Mouse (Mus musculus): ENCODE data around the gene C2cd3. TPM values are rescaled to one million over a fixed set of nuclear protein-coding genes. Genes with fewer than 3 reads are reported as not detected.

The C2cd3 gene
- total RNA-seq, 2 experiments from 2014 or later: 5.5 to 6.0 TPM

DNA sequence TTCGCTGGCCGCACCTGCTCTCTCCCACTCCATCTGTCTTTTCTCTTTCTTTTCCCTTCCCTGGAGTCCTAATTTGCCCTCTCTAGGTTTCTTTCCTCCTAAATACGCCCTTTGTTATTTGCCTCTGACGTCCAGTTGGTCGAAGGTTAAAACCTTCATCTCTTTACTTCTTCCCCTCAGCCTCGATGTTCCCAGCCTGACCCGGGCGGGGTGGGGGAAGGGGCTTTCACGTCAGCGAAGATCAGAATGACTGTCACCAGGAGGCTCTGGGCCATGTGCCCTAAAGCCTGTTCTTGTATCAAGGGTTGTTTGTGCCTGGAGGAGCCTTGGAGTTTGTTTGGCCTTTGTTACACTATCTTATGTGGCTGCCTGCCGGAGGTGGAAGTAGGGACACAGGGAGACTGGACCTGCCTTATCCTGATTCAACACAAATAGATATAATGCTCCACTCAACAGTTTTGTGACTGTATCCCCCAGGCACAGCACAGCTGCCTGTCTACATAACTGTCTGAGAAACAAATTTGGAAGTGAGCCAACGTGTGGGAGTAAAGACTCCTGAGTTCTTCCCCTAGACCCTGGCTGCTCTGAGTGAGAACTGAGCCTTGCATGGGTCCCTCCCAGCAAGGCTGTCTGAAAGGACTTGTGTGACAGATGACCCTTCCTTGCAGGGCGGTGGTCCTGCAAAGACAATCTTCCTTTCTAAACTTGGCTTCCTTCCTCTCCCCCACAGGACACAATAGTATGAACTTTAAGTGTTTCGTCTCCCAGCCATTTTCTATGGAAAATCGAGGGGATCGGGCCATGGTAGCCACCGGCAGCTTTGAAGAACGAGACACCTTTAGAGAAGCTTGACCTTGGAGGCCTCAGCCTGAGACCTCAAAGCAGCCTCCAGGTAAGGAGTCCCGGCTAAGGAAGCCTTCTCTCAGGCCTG lies 121.7 kb downstream of the C2cd3 start:
- intact Hi-C loops (cut with DNase I; ENCODE audit: low total_unique reads): no loop called here
- DNase-seq: no peak

DNA sequence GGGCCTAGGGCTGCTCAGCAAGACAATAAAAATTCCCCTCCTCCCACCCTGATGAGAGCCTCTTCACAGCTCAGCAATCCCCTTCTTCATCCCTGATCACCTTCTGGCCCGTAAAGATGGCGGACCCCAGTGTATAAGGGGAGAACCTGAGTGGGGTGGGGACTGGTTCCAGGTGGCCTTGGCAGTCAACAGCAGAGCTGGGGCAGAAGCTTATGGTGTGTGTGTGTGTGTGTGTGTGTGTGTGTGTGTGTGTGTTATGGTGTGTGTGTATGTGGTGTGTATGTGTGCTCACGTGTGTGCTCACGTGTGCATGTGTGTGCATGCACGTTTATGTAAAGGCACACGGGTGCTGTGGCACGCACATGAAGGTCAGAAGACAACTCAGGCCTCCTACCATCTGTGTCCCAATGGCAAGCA lies 122.4 kb downstream of the C2cd3 start:
- DNase-seq: no peak
- intact Hi-C loops (cut with DNase I; ENCODE audit: low total_unique reads): no loop called here

DNA sequence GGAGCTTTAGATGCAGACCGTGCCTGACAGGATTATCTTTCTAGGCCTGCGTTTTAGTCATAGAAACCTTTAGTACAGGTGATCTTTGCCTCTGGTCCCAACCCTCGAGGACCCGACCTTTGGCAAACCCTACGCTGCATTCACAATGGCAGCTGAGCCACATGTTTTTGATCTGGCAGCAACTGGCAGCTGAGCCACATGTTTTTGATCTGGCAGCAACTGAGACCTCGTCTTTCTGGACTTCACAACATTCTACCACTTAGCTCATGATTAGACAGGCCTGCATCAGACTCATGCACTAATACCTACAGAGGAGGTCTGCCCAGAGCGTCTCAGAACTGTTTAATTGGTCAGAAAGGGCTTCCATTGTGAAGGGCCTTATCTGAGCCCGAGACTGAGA lies 123.0 kb downstream of the C2cd3 start:
- intact Hi-C loops (cut with DNase I; ENCODE audit: low total_unique reads): no loop called here
- DNase-seq: no peak

DNA sequence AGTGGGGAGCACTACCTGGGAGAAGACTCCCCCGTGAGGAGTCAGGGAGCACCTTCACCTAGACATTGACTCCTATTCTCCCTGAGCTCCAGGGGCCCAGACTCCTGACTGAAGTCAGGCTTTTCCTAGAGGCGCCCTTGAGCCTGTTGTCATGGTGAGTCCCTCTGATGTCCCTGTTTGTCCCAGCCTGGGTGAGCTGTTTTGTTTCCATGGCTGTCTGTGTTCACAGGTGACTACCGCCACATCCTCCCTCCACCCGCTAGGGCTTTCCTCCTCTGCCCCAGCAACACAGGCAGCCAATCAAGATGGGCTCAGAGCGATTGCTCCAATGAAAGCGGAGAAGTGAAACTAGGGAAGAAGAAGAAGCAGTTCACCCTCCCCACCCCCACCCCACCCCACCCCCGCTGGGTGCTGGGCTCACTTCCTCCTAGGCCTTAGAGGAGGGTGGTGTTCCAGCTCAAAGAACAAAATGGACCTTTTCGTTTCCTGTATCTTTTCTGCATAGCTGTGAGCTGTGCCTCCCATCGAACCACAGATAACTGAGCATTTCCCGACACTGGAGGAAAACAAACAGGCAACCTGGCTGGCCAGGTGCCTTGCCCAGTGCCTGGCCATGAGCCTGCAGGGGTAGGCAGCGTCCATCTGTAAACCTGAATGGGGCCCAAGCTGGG lies 123.7 kb downstream of the C2cd3 start:
- intact Hi-C loops (cut with DNase I; ENCODE audit: low total_unique reads): no loop called here
- peak; percentile 60 for DNase-seq

DNA sequence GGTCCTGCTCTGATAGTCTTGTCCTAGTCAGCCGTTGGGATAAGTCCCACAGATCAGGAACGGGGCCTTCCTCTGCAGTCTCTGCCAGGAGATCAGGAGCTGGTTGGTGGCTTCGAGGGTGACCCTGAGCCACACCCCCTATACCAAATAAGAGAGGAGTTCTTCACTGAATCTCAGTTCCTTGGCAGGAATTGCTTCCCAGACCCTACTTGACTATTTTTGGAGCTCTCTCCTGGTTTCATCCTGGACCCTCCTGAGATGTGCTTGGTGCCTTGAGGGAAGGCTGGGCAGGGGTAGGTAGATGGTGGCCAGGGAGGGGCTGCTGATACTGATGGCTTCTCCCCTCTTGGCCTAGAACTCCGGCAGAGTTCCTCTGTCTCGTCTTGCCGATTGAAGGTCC lies 124.3 kb downstream of the C2cd3 start:
- intact Hi-C loops (cut with DNase I; ENCODE audit: low total_unique reads): no loop called here
- no peak for DNase-seq

DNA sequence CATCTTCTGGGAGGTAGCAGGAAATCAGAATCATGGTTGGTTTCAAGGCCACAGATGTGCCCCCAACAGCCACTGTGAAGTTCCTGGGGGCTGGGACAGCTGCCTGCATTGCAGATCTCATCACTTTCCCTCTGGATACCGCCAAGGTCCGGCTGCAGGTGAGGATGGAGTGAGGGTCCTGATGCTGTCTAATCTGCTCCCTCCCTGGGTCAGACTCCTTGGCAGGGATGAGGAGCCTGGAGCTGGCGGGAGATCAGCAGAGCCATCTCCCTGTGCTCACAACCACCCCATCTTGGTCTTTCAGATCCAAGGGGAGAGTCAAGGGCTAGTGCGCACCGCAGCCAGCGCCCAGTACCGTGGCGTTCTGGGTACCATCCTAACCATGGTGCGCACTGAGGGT lies 124.8 kb downstream of the C2cd3 start:
- intact Hi-C loops (cut with DNase I; ENCODE audit: low total_unique reads): no loop called here
- DNase-seq: no peak

DNA sequence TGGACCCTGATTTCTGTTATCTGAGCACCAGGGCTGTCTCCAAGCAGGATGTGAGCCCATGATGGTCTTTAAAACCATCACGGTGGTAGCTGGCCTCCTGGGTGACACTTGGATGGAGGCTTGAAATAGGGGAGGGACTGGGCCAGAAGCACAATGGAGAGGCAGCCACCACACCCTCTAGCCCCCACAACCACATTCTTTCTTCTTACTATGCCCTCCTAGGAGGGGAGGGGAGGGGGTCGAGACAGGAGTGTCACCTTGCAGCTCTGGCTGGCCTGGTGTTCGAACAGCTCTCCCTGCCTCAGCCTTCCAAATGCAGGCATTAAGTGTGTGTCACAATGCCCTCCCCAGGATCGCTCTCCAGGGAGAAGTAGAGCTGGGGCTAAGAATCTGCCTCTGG lies 125.4 kb downstream of the C2cd3 start:
- intact Hi-C loops (cut with DNase I; ENCODE audit: low total_unique reads): no loop called here
- DNase-seq: no peak

DNA sequence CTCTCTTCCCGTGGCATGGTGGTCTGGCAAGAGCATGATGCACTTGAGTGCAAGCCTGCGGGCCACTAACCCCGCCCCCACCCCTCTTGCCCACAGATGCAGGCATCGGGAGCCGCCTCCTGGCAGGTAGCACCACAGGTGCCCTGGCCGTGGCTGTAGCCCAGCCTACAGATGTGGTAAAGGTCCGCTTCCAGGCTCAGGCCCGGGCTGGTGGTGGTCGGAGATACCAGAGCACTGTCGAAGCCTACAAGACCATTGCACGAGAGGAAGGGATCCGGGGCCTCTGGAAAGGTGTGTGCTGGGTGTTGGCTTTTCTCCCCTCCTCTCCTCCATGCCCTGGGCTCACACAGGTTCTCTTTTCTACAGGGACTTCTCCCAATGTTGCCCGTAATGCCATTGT lies 125.9 kb downstream of the C2cd3 start:
- intact Hi-C loops (cut with DNase I; ENCODE audit: low total_unique reads): no loop called here
- no peak for DNase-seq

DNA sequence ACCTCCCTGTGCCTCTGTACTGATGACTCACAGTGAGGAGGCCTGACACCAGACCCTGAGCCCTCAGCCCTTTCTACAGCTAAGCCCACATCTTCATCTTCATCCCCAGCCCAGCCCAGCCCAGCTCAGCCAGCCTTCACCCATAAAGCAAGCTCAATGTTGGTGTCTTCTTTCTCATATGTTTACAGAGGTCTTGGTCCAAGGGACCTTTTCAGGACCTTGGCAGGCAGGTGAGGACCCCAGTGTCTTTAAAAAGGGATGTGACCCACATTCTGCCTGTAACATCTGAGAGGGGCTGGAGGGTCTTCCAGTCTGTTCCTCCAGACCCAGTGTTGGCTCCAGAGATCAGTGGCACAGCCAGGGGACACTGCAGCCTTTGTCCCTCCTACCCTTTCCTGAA lies 127.4 kb downstream of the C2cd3 start:
- DNase-seq: no peak
- intact Hi-C loops (cut with DNase I; ENCODE audit: low total_unique reads): no loop called here

DNA sequence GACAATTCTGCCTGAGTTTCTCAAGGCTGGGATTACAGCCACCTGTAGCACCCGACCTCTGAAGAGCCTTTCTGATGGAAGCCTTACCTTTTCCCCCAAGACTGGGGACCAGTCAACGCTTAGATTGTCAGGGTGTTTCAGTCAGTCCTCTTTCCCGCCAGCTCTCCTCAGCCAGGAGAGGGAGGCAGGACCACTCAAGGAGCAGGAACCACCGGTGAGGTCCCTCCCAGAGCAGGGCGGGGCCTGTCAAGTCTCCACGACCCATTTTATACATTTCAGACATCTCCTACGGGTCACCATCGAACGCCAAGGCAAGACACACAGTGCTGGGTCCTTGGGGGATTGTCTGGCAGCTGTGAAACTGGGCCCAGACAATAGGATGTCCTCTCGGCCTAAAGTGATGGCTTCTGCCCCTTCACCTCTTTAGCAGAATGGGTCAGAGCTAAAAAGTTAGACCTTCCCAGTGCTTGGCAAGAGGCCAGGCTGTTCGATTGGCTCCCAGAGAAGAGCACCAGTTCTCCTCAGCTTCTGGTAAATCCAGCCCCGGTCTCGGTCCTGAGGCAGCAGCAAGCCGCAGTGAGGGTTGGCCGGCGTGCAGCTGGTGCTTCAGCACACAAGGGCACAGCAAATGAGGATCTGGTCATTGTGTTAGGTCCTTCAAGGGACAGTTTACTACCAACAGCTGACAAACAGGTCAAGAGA lies 128.4 kb downstream of the C2cd3 start:
- DNase-seq: no peak
- intact Hi-C loops (cut with DNase I; ENCODE audit: low total_unique reads): no loop called here

DNA sequence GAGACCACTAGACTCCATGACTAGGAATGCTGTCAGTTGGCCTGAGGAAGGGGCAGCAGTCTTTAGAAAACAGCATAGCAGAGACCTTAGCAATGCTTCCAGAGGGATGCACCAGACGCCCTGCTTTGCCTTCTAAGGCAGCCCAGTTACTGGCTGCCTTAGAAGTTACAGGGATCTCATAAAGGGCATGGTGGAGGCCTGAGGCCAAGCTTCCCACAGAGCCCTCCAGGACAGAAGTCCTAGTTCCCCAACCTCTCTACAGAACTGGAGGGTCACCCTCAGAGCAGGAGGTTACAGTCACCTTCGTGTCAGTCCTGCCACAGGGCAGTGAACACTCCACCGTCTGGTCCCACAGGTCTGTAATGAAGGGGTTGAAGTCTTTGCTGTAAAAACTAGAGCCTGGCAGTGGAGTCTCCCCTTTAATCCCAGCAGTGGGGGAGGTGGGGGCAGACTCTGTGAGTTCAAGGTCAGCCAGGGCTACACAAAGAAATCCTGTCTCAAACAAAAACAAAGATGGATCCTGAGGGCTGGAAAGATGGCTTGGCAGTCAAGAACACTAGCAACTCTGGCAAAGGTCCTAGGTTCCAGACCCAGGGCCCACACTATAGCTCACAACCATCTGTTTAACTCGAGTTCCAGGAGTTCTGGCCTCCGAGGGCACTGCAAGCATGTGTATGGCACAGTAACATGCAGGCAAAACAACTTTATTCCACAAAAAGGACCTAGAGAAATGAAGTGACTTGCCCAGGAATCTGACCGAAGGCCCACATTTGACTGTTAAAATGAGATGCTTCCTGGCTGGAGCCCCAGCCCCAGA lies 129.2 kb downstream of the C2cd3 start:
- no peak for DNase-seq
- intact Hi-C loops (cut with DNase I; ENCODE audit: low total_unique reads): no loop called here

DNA sequence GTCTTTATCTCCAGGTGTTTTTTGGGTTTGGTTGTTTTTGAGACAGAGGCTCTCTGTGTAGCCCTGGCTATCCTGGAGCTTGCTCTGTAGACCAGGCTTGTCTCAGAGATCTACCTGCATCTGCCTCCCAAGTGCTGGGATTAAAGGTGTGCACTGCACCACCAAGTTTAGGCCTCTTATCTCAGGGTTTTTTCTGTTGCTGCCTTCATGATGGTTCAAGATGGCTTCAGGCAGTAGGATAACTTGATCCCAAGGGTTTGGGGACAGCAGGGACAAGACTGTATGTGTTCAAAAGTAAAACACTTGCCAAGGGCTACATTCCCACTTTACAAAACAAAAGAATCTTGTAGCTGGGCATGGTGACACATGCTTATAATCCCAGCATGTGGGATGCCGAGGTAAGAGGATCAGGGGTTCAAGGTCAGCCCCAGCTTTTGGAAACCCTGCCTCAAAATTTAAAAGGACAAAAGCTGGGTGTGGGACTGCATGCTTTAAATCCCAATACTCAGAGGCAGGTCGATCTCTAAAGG lies 129.9 kb downstream of the C2cd3 start:
- intact Hi-C loops (cut with DNase I; ENCODE audit: low total_unique reads): no loop called here

DNA sequence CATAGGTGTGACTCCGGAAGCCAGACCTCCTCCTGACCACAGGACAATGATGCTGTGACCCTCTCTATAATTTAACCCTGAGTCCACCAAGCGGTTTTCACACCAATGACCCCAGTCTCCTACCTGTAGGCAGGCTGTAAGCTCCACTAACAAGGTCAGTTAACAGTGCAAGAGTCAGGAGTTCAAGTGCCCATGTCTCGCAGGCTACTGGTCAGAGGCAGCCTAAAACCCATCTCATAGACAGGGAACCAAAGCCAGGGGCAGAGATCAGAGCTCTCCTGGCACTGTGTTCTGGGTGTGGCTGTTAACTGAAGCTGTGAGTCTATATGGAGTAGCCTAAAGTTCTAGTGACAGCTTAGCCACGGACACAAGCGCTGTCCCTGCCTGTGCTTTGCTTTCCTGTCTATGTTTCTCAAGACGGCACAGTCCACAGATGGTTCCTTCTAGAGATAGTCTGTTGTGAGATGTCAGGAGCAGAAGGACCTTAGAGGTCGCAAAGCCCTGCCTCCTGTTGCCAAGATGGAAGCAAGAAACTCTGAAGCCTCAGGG lies 130.4 kb downstream of the C2cd3 start:
- DNase-seq: no peak
- intact Hi-C loops (cut with DNase I; ENCODE audit: low total_unique reads): no loop called here

More for the DNA sequence above, 129.9 kb downstream of the C2cd3 start:
- DNase-seq: no peak

DNA sequence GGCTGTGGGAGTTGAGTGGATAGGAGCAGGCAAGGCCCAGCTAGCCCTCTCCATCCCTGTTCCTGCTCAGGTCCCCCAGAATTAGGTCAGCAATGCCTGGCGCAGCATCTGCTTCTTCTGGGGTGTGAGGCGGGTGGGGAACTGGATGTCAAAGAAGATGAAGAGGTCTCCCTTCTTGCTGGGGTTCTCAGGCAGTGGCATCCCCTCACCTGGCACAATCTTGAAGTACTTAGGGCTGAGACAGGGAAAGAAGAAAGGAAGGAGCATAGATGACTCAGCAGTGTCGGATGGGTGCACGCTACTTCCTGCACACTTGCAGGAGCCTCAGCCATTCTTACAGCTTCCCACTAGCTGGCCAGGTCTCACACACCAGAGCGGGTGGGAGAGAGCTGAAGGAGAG lies 131.0 kb downstream of the C2cd3 start:
- DNase-seq: no peak
- intact Hi-C loops (cut with DNase I; ENCODE audit: low total_unique reads): no loop called here

DNA sequence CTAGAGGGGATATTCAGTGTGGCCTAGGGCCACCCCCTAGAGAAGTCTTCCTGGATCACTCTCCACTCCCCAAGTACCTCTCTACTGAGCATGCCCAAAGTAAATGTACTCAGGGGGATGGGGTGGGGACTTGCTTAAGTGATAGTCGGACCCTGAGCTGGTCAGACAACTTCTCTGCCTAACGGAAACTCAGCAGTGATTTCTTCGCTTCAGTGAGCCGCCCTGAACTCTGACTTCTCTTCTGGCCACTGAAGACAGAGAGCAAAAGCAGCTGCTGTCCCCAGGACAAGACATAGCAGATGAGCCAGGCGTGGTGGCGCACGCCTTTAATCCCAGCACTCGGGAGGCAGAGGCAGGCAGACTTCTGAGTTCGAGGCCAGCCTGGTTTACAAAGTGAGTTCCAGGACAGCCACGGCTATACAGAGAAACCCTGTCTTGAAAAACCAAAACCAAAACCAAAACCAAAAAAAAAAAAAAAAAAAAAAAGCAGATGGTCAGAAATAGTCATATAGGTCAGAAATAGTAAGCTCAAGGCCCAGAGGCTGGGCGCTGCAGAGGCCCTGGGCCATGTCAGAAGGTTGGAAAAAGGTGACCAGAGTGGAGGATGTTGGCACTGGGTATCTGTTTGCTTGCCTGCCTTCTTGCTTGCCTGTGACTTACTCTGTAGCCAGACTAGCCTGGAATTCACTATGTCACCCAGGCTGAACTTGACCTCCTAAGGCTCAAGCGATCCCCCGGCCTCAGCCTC lies 132.9 kb downstream of the C2cd3 start:
- DNase-seq: no peak
- intact Hi-C loops (cut with DNase I; ENCODE audit: low total_unique reads): no loop called here

DNA sequence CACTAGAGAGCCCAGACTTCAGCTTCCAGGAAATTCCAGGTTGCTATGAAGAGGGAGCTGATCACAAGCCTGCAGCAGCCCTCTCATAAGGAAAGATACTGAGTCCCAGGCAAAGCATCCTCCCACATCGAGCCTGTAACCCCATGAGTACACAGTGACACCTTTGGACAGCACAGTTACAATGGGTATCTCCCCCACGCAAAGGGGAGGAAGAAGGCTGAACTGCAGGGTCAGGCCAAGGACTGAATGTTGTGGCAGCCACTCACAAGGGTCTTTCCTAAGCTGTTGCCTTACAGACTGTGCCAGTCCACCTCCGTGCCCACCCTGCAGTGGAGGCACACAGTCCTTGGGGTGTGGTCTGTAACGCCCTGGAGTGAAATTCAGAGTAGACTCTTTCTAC lies 134.5 kb downstream of the C2cd3 start:
- no peak for DNase-seq
- intact Hi-C loops (cut with DNase I; ENCODE audit: low total_unique reads): no loop called here

DNA sequence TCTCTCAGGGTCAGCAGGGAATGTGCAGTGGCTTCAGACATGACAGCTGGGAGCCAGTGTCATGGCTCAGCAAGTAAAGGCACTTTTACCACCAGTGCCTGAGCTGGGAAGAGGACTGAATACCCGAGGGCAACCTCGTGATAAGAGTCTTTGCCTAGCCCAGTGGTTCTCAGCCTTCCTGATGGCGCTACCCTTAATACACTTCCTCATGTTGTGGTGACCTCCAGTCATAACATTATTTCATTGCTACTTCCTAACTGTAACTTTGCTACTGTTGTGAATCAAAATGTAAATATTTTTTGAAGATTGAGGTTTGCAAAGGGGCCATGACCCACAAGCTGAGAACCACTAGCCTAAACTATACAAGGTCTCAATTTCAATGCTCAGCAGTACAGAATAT lies 136.6 kb downstream of the C2cd3 start:
- DNase-seq: no peak
- intact Hi-C loops (cut with DNase I; ENCODE audit: low total_unique reads): no loop called here

DNA sequence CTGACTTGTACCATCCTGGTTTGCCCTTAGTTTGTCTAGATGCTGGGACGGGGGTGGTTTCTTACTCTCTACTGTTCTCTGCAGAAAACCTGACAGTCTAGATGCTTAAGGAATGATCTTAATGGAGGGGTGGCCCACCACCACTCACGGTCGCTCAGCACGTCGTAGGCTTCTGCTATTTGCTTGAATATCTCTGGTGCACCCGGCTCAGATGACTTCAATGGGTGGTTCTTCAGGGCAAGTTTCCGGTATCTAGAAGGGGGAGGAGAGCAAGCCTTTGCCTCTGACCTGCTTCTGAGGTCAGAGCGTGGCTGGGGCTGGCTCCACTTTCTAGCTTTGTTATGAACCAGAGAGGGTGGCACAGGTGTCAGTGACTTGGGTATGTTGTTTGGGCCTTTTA lies 139.6 kb downstream of the C2cd3 start:
- intact Hi-C loops (cut with DNase I; ENCODE audit: low total_unique reads): no loop called here

More for the DNA sequence above, 139.6 kb downstream of the C2cd3 start:
- DNase-seq: no peak

Measured in gastrocnemius, postnatal 14 days (tissue).